Mouse (Mus musculus) liver, embryonic 15.5 days (tissue): ENCODE measurements around the gene Rad21l. TPM values are rescaled to one million over a fixed set of nuclear protein-coding genes. Genes with fewer than 3 reads are reported as not detected.
"Not testable (repeated sequence)": the region's sequence is repeated elsewhere in the genome, so short reads cannot be mapped to it uniquely, and the experiment has no call there.

Experiments used
- ATAC-seq: fragments of 200-750 bp; cut with Nextera tagmentation; 2 replicates; pipeline ENCODE4 v1.8.0; 2017; ENCODE audit warnings: moderate number of reproducible peaks, mild to moderate bottlenecking, moderate library complexity; ENCODE audit not compliant: insufficient read depth
- H3K27ac ChIP-seq: fragments of 300-500 bp; sonication (generic); replicated peaks from 2 replicates; pipeline ENCODE4 v1.5.1; 2015; ENCODE audit warnings: mild to moderate bottlenecking, inconsistent platforms
- H3K27me3 ChIP-seq: fragments of 300-500 bp; sonication (generic); 2 replicates; pipeline ENCODE4 v1.6.1; 2015; ENCODE audit warnings: mild to moderate bottlenecking, inconsistent platforms
- H3K36me3 ChIP-seq: fragments of 300-500 bp; sonication (generic); replicated peaks from 2 replicates; pipeline ENCODE4 v1.6.1; 2015; ENCODE audit warnings: moderate library complexity, mild to moderate bottlenecking, inconsistent platforms
- H3K4me1 ChIP-seq: fragments of 300-500 bp; sonication (generic); replicated peaks from 2 replicates; pipeline ENCODE4 v1.6.1; 2015; ENCODE audit warnings: inconsistent platforms
- H3K4me2 ChIP-seq: fragments of 300-500 bp; sonication (generic); 2 replicates; pipeline ENCODE4 v1.6.1; 2015; ENCODE audit warnings: moderate library complexity, mild to moderate bottlenecking, inconsistent platforms
- H3K4me3 ChIP-seq: fragments of 300-500 bp; sonication (generic); replicated peaks from 2 replicates; pipeline ENCODE4 v1.5.1; 2015; ENCODE audit warnings: mild to moderate bottlenecking, inconsistent platforms
- H3K9ac ChIP-seq: fragments of 300-500 bp; sonication (generic); 2 replicates; pipeline ENCODE4 v1.6.1; 2015; ENCODE audit warnings: moderate library complexity, mild to moderate bottlenecking, inconsistent platforms
- H3K9me3 ChIP-seq: fragments of 300-500 bp; sonication (generic); replicated peaks from 2 replicates; pipeline ENCODE4 v1.6.1; 2016; ENCODE audit warnings: inconsistent platforms
- WGBS: fragments of 180-500 bp; shearing (Covaris S2); methylation state at CpG from one replicate; pipeline ENCODE4 v1.1.7; 2015; ENCODE audit warnings: mixed read lengths; ENCODE audit not compliant: insufficient replicate concordance; 5-methylcytosine and 5-hydroxymethylcytosine counted together
- polyA plus RNA-seq: library from polyadenylated mRNA; unstranded; fragments of >200 nt; fragmentation: Nextera tagmentation; extraction: Ambion mirVana; gene quantifications from 2 replicates; pipeline ENCODE4 v1.2.1, GENCODE M21; 2015

The Rad21l gene
- polyA plus RNA-seq, 1 experiment from 2014 or later: not detected

DNA sequence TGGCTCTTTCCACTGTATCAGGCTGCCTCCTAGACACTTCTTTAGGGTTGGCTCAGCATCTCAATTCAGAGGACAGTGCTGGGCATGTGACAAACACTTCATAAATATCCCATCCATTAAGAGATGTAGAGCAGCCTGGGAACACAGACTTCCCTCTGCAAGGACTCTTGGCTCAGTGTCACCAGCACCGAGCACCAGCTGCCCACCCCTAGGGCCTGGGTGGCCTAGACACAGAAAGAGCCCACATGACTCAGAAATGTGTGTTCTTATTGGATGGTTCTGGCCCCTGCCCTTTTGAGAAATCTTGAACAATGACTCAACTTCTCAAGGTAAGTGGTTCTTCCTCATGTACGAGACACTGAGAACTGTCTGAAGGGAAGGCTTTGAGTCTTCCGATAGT lies 40.3 kb downstream of the Rad21l start:
- peaks cover 42% of the 10 kb centered on the region for H3K27me3 ChIP-seq
- 66% methylated on average over 3 of the region's 3 CpGs for WGBS
- H3K9me3 ChIP-seq: no peaks in the 10 kb centered on the region
- no peak overlapping the region for H3K27ac ChIP-seq
- no peaks in the 10 kb centered on the region for H3K4me1 ChIP-seq
- no peak overlapping the region for H3K4me2 ChIP-seq
- no peak overlapping the region for H3K4me3 ChIP-seq
- ATAC-seq: no peak
- no peak overlapping the region for H3K9ac ChIP-seq
- no peaks in the 10 kb centered on the region for H3K36me3 ChIP-seq

DNA sequence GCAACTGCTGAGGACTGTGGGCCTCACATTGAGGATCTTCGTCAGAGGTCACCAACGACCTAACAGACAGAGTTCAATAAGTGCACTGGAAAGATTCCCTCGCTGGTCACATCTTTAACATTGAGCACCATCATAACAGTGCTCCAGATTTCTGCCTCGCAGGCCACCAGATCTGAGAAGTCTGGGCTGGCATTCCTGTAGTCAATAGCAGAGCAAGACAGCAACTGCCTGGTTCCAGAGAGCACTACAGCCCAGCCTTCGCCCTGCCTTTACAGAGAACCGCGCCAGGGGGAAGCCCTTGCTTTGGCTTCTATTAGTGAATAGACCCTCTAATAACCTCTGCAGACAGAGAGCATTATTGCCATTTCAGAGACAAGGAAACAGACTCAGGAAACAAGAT lies 42.0 kb downstream of the Rad21l start:
- no peaks in the 10 kb centered on the region for H3K9me3 ChIP-seq
- WGBS: 68% methylated on average over 7 of the region's 7 CpGs

GRCm38 (mm10) chr2:151623776-151624175 lies 44.6 kb downstream of the Rad21l start:
- 38% methylated on average over 3 of the region's 3 CpGs for WGBS
- H3K9ac ChIP-seq: no peak overlapping the region
- no peak overlapping the region for H3K4me3 ChIP-seq
- no peak for ATAC-seq
- H3K4me2 ChIP-seq: no peak overlapping the region
- H3K27me3 ChIP-seq: peaks cover 2% of the 10 kb centered on the region; the same call in 1 of the 2 replicates
- H3K9me3 ChIP-seq: no peaks in the 10 kb centered on the region
- no peaks in the 10 kb centered on the region for H3K36me3 ChIP-seq
- no peaks in the 10 kb centered on the region for H3K4me1 ChIP-seq
- no peak overlapping the region for H3K27ac ChIP-seq

More for the DNA sequence above, 42.0 kb downstream of the Rad21l start:
- Histone ChIP-seq H3K4me1 (no peaks in the 10 kb centered on the region), H3K27ac (no peak overlapping the region), H3K4me3 (no peak overlapping the region), H3K9ac (no peak overlapping the region), H3K4me2 (no peak overlapping the region), H3K27me3 (peaks cover 25% of the 10 kb centered on the region), H3K36me3 (no peaks in the 10 kb centered on the region)
- ATAC-seq: no peak

DNA sequence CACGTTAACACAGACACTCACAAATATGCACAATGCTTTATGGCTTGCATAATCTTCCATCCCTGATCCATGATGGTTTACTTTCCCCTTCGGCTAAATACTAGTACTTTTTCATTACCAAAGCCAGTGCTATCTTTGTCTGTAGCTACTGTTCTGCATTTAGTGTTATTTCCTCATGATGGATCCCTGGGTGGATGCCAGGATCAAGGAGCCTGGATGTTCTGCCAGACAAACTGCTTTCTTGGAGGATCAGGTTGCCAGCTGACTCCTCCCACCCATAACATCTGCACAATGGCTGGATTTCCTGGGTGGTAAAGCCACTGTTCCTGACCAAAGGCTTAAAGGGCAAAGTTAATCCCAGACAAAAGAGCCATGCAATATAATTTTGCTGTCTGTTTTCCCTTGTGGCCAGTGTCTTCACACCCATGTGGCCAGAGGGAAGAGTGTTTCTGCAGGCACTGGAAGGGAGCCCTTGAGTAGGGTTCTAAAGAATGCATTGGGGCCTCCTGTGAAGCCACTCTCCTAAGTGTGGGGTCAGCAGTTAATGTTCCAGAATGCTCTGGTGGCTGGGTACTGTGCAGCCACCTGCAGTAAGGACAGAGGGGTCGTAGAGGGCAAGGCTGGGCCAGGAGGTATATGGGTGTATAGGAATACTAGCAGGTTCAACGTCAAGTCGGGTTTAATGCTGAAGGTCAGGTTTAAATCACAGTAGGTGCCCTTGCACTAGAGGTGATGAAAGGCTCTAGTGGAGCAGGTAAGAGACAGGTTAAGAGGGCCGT lies 51.6 kb downstream of the Rad21l start:
- 46% methylated on average over 6 of the region's 6 CpGs for WGBS
- no peaks in the 10 kb centered on the region for H3K4me1 ChIP-seq
- no peak for ATAC-seq
- H3K4me2 ChIP-seq: no peak overlapping the region
- no peak overlapping the region for H3K9ac ChIP-seq
- H3K36me3 ChIP-seq: no peaks in the 10 kb centered on the region
- no peak overlapping the region for H3K27ac ChIP-seq
- H3K4me3 ChIP-seq: no peak overlapping the region
- no peaks in the 10 kb centered on the region for H3K9me3 ChIP-seq
- no peaks in the 10 kb centered on the region for H3K27me3 ChIP-seq

DNA sequence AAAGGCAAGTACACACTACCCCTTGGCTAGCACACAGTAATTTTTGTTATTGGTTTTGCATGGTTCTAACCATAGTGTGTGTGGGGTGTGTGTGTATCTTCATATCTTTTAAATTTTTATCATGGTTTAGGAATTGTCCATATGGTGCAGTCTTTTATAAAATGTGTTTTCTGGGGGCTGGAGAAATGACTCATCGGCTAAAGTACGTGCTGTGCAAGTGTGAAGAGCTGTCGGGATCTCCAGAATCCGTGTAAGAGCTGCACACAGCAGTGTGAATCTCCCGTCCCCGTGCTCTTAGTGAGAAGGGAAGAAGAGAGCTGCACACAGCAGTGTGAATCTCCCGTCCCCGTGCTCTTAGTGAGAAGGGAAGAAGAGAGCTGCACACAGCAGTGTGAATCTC lies 52.6 kb downstream of the Rad21l start:
- H3K27ac ChIP-seq, H3K9ac ChIP-seq, H3K4me2 ChIP-seq, H3K9me3 ChIP-seq, H3K4me1 ChIP-seq, H3K36me3 ChIP-seq, H3K27me3 ChIP-seq, H3K4me3 ChIP-seq, ATAC-seq: not testable (repeated sequence)
- WGBS: 67% methylated on average over 8 of the region's 8 CpGs

DNA sequence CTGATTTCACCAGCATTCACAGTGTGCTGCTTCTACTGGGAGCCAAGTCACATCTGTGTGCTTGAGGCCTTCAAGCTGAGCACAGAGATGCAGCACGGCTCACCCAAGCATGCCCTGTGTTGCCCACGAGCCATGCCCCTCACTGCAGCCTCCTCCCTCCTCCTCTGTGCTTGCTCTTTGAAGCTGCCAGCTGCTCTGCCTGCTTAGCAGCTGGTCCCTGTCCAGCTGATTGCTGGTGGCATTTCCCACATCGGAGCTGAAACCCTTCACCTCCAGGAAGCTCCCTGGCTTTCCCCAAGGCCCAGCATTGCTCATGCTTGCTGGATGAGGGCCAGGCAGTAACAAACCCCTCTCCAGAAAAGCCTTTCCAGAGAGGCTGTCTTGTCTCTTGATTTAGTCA lies 58.4 kb downstream of the Rad21l start:
- Histone ChIP-seq H3K36me3 (no peaks in the 10 kb centered on the region), H3K9ac (no peak overlapping the region), H3K4me1 (no peaks in the 10 kb centered on the region), H3K4me3 (no peak overlapping the region), H3K27me3 (no peaks in the 10 kb centered on the region), H3K9me3 (no peaks in the 10 kb centered on the region), H3K27ac (no peak overlapping the region), H3K4me2 (no peak overlapping the region)
- ATAC-seq: no peak
- 32% methylated on average over 3 of the region's 3 CpGs for WGBS

- Histone ChIP-seq H3K4me3 (no peak overlapping the region), H3K27me3 (no peaks in the 10 kb centered on the region), H3K27ac (no peak overlapping the region), H3K9me3 (no peaks in the 10 kb centered on the region), H3K4me2 (no peak overlapping the region), H3K4me1 (no peaks in the 10 kb centered on the region), H3K9ac (no peak overlapping the region), H3K36me3 (no peaks in the 10 kb centered on the region)
- ATAC-seq: no peak
- WGBS: 22% methylated on average over 1 of the region's 1 CpGs
Observed at GRCm38 (mm10) chr2:151608435-151608834, 59.9 kb downstream of the Rad21l start.

DNA sequence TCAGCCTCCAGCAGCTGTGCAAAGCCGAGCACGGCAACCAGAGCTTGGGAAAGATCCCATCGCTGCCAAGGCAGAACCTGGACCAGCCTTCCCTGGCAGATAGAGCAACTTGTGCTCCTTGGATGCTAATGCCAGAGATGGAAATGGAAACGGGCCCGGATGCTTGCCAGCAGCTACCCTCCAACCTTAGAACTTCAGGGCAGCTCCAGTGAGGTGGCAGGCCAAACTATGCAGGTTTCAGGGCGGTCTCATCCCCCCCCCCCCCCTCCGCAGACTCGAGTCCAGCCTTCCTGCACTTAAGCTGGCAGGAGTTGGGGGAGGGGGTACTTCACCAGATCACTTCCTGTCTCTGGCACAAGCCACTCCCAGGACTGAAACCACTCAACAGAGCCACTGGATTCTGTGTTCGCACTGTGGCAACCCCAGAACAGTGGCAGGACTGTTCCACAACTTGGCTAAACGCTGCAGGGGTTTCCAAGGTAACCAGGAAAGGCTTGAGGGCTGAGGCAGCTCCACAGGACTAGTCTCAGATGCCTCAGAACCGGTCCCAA lies 62.8 kb downstream of the Rad21l start:
- peaks cover 7% of the 10 kb centered on the region; the same call in 1 of the 2 replicates for H3K27me3 ChIP-seq
- no peak overlapping the region for H3K9ac ChIP-seq
- 27% methylated on average over 11 of the region's 11 CpGs for WGBS
- H3K9me3 ChIP-seq: no peaks in the 10 kb centered on the region
- no peak overlapping the region for H3K4me2 ChIP-seq
- no peak overlapping the region for H3K4me3 ChIP-seq
- H3K4me1 ChIP-seq: no peaks in the 10 kb centered on the region
- H3K36me3 ChIP-seq: no peaks in the 10 kb centered on the region
- ATAC-seq: no peak
- H3K27ac ChIP-seq: no peak overlapping the region

DNA sequence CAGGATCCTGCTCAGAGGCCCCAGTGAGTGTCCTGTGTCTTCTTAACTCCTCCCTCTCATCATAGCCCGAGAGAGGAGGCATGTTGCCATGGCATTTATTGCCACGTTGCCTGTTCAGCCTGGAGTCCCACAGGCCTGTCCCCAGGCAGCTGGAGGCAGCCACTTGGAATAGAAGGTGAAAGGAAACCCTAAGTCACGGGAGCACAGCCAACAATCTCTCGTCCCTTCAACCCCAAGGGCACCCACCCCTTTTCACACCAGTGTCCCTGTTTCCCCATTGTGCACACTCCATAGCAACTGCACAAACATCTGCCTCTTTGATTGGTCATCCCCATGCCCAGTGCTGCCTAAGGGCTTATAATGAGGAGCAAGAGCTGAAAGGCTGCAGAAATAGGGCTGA lies 64.7 kb downstream of the Rad21l start:
- no peak for ATAC-seq
- Histone ChIP-seq H3K36me3 (no peaks in the 10 kb centered on the region), H3K4me3 (no peak overlapping the region), H3K4me2 (no peak overlapping the region), H3K27me3 (peaks cover 7% of the 10 kb centered on the region; the same call in 1 of the 2 replicates), H3K4me1 (no peaks in the 10 kb centered on the region), H3K27ac (no peak overlapping the region), H3K9me3 (no peaks in the 10 kb centered on the region), H3K9ac (no peak overlapping the region)
- 37% methylated on average over 4 of the region's 4 CpGs for WGBS

DNA sequence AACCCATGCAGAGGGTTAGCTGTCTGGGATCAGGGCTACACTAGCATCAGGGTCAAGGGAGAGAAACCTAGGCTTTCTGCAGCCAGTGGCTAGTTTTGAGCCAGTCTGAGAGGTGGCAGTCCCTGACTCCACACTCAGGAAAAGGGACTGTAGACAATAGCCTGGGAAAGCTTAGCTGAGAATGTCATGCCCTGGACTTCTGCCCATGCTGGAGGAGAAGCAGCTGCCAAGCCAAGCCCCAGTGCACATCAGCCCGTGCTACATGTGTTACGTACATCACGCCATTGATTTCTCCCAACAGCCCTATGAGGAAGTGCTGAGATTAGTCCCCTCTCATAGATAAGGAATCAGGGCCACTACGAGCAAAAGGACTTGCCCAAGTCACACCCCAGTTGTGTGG lies 66.2 kb downstream of the Rad21l start:
- WGBS: 33% methylated on average over 4 of the region's 4 CpGs
- no peaks in the 10 kb centered on the region for H3K4me1 ChIP-seq
- no peaks in the 10 kb centered on the region for H3K9me3 ChIP-seq
- no peak overlapping the region for H3K4me3 ChIP-seq
- H3K9ac ChIP-seq: no peak overlapping the region
- H3K36me3 ChIP-seq: no peaks in the 10 kb centered on the region
- peaks cover 7% of the 10 kb centered on the region; the same call in 1 of the 2 replicates for H3K27me3 ChIP-seq
- H3K27ac ChIP-seq: no peak overlapping the region
- ATAC-seq: no peak
- no peak overlapping the region for H3K4me2 ChIP-seq

- no peak overlapping the region for H3K4me3 ChIP-seq
- H3K27me3 ChIP-seq: peaks cover 7% of the 10 kb centered on the region; the same call in 1 of the 2 replicates
- no peaks in the 10 kb centered on the region for H3K4me1 ChIP-seq
- no peak for ATAC-seq
- H3K9ac ChIP-seq: no peak overlapping the region
- H3K4me2 ChIP-seq: no peak overlapping the region
- no peaks in the 10 kb centered on the region for H3K36me3 ChIP-seq
- WGBS: 37% methylated on average over 2 of the region's 2 CpGs
- no peak overlapping the region for H3K27ac ChIP-seq
- no peaks in the 10 kb centered on the region for H3K9me3 ChIP-seq
Observed at GRCm38 (mm10) chr2:151598068-151598467, 70.3 kb downstream of the Rad21l start.
